Mouse (Mus musculus): ENCODE results near the gene Fabp6.
A peak's percentile ranks its signal among the peaks of the same experiment; 100 is the strongest.

The Fabp6 gene

GRCm38 (mm10) chr11:43589530-43590072, 11.7 kb downstream of the Fabp6 start:
- DNase-seq (ENCODE audit: low spot score in 2 of 2) = no peak

- DNase-seq (ENCODE audit: low spot score in 2 of 2) = no peak
Measured at GRCm38 (mm10) chr11:43586324-43587090, 14.8 kb downstream of the Fabp6 start, which contains the start of gene 4933415A04Rik. Gene 4933415A04Rik, plus strand, starts transcription at chr11:43587040.

GRCm38 (mm10) chr11:43585211-43586005, 15.9 kb downstream of the Fabp6 start:
- no peak for DNase-seq (ENCODE audit: low spot score in 2 of 2)

GRCm38 (mm10) chr11:43577713-43578478, 23.4 kb downstream of the Fabp6 start:
- no peak for DNase-seq (ENCODE audit: low spot score in 2 of 2)

- DNase-seq (ENCODE audit: low spot score in 2 of 2) = no peak
Measured at GRCm38 (mm10) chr11:43575376-43576151, 25.8 kb downstream of the Fabp6 start.

- DNase-seq (ENCODE audit: low spot score in 2 of 2) = no peak
Measured at GRCm38 (mm10) chr11:43575061-43575375, 26.3 kb downstream of the Fabp6 start.

GRCm38 (mm10) chr11:43569595-43569994, 31.7 kb downstream of the Fabp6 start:
- DNase-seq (ENCODE audit: low spot score in 2 of 2) = peak in 1 of 2 experiments; percentile 24

- no peak for DNase-seq (ENCODE audit: low spot score in 2 of 2)
Measured at GRCm38 (mm10) chr11:43569188-43569587, 32.2 kb downstream of the Fabp6 start.

GRCm38 (mm10) chr11:43568263-43568662, 33.1 kb downstream of the Fabp6 start:
- no peak for DNase-seq (ENCODE audit: low spot score in 2 of 2)

GRCm38 (mm10) chr11:43566696-43567095, 34.6 kb downstream of the Fabp6 start:
- DNase-seq (ENCODE audit: low spot score in 2 of 2) = no peak

- no peak for DNase-seq (ENCODE audit: low spot score in 2 of 2)
Measured at GRCm38 (mm10) chr11:43565852-43566251, 35.5 kb downstream of the Fabp6 start.

- no peak for DNase-seq (ENCODE audit: low spot score in 2 of 2)
Measured at GRCm38 (mm10) chr11:43565414-43565813, 35.9 kb downstream of the Fabp6 start.

GRCm38 (mm10) chr11:43563654-43564244, 37.6 kb downstream of the Fabp6 start:
- no peak for DNase-seq (ENCODE audit: low spot score in 2 of 2)

- peak; percentile 64 to 72 for DNase-seq (ENCODE audit: low spot score in 2 of 2)
Measured at GRCm38 (mm10) chr11:43559515-43560292, 41.6 kb downstream of the Fabp6 start.

GRCm38 (mm10) chr11:43556538-43556937, 44.8 kb downstream of the Fabp6 start:
- DNase-seq (ENCODE audit: low spot score in 2 of 2) = no peak

- no peak for DNase-seq (ENCODE audit: low spot score in 2 of 2)
Measured at GRCm38 (mm10) chr11:43552675-43553074, 48.7 kb downstream of the Fabp6 start.

GRCm38 (mm10) chr11:43551756-43552155, 49.6 kb downstream of the Fabp6 start:
- no peak for DNase-seq (ENCODE audit: low spot score in 2 of 2)

GRCm38 (mm10) chr11:43549701-43550100, 51.6 kb downstream of the Fabp6 start:
- DNase-seq (ENCODE audit: low spot score in 2 of 2) = no peak

- no peak for DNase-seq (ENCODE audit: low spot score in 2 of 2)
Measured at GRCm38 (mm10) chr11:43548657-43549435, 52.5 kb downstream of the Fabp6 start.

All from right cerebral cortex, postnatal 36 days (tissue).